Mouse (Mus musculus) C2C12 (cell line): ENCODE data around the gene Eif1ad. TPM values are rescaled to one million over a fixed set of nuclear protein-coding genes. Genes with fewer than 3 reads are reported as not detected.

Experiments
- H3K27me3 ChIP-seq: one replicate; pipeline ENCODE4 v1.6.1; 2011; ENCODE audit not compliant: control insufficient read depth, insufficient read depth, insufficient read length
- H3K36me3 ChIP-seq: one replicate; pipeline ENCODE4 v1.6.1; 2011; ENCODE audit not compliant: control insufficient read depth, insufficient read depth
- H3K4me3 ChIP-seq: one replicate; pipeline ENCODE4 v1.5.1; 2011; ENCODE audit warnings: mild to moderate bottlenecking, control low read depth; ENCODE audit not compliant: poor library complexity, insufficient read depth, severe bottlenecking
- H3K79me2 ChIP-seq: one replicate; pipeline ENCODE4 v1.6.1; 2011; ENCODE audit not compliant: control insufficient read depth, insufficient read depth
- H3K79me3 ChIP-seq: one replicate; pipeline ENCODE4 v1.6.1; 2011; ENCODE audit warnings: low read depth, control low read depth
- H3ac ChIP-seq: one replicate; pipeline ENCODE3; 2011; ENCODE audit warnings: low read depth; ENCODE audit not compliant: control insufficient read depth, insufficient read length
- CEBPB ChIP-seq: IDR thresholded peaks from one replicate; pipeline ENCODE4 v1.6.1; 2011; ENCODE audit warnings: low read depth, mild to moderate bottlenecking, control low read depth, moderate library complexity
- CTCF ChIP-seq: IDR thresholded peaks from one replicate; pipeline ENCODE4 v1.5.1; 2011; ENCODE audit not compliant: control insufficient read depth, insufficient read depth, insufficient read length
- FOSL1 ChIP-seq: IDR thresholded peaks from one replicate; pipeline ENCODE4 v1.8.0; 2011; ENCODE audit warnings: mild to moderate bottlenecking, low read length; ENCODE audit not compliant: poor library complexity, insufficient read depth, severe bottlenecking
- MAX ChIP-seq: IDR thresholded peaks from one replicate; pipeline ENCODE4 v1.6.1; 2011; ENCODE audit warnings: mild to moderate bottlenecking, control low read depth
- MYOD1 ChIP-seq: IDR thresholded peaks from one replicate; pipeline ENCODE4 v1.6.1; 2011; ENCODE audit warnings: low read depth; ENCODE audit not compliant: control insufficient read depth, insufficient read length
- MYOG ChIP-seq: IDR thresholded peaks from one replicate; pipeline ENCODE4 v1.6.1; 2011; ENCODE audit not compliant: control insufficient read depth, insufficient read length; ENCODE audit errors: extremely low read depth
- USF1 ChIP-seq: IDR thresholded peaks from one replicate; pipeline ENCODE4 v1.6.1; 2011; ENCODE audit warnings: low read depth, mild to moderate bottlenecking, control low read depth, moderate library complexity
- polyA plus RNA-seq: library from polyadenylated mRNA; unstranded; fragments of >200 nt; fragmentation: generic; extraction: Trizol; gene quantifications from one replicate; pipeline ENCODE4 v1.2.1, GENCODE M21; 2012; ENCODE audit warnings: missing spikeins

Gene Eif1ad
- polyA plus RNA-seq, 1 experiment, result 48.5 TPM

DNA sequence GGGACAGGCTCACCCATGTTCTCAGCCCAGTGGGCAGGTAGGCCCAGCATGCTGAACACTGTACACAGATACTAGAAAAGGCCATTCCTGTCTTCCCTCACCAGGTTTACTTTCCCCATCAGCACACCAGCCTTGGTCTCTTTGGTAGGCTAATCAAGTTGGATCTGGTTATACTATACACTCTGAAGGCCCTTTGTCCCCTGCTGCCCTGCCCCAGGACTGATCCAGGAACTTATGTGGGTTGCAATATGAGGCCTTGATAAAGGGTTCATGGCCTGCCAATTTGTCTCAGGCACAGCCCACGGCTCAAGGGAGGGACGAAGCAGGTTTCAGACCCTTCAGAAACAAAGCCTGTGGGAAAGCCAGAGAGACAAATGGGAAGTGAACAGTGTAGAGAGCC is 12.9 kb upstream of the Eif1ad start:
- H3ac ChIP-seq, result no peak overlapping the region
- no peaks in the 10 kb centered on the region for H3K79me2 ChIP-seq
- no peaks in the 10 kb centered on the region for H3K27me3 ChIP-seq
- H3K36me3 ChIP-seq, result no peaks in the 10 kb centered on the region
- H3K4me3 ChIP-seq, result no peak overlapping the region
- no peaks in the 10 kb centered on the region for H3K79me3 ChIP-seq
- TF ChIP-seq MYOG, result no peak
- no peak for TF ChIP-seq CEBPB

- no peaks in the 10 kb centered on the region for H3K36me3 ChIP-seq
- H3ac ChIP-seq, result no peak overlapping the region
- no peaks in the 10 kb centered on the region for H3K79me2 ChIP-seq
- H3K79me3 ChIP-seq, result no peaks in the 10 kb centered on the region
- no peaks in the 10 kb centered on the region for H3K27me3 ChIP-seq
- no peak overlapping the region for H3K4me3 ChIP-seq
- no peak for TF ChIP-seq MAX
- no peak for TF ChIP-seq MYOD1
- TF ChIP-seq USF1, result no peak
- TF ChIP-seq CEBPB, result no peak
- no peak for TF ChIP-seq MYOG
- no peak for TF ChIP-seq CTCF
- no peak for TF ChIP-seq FOSL1
These were observed 10.5 kb upstream of the Eif1ad start for GRCm38 (mm10) chr19:5356080-5356479.

GRCm38 (mm10) chr19:5362186-5362585 is 4.4 kb upstream of the Eif1ad start:
- no peak overlapping the region for H3ac ChIP-seq
- peaks cover 18% of the 10 kb centered on the region for H3K79me3 ChIP-seq
- peaks cover 40% of the 10 kb centered on the region for H3K79me2 ChIP-seq
- H3K36me3 ChIP-seq, result peaks cover 22% of the 10 kb centered on the region
- TF ChIP-seq CTCF (no peak), FOSL1 (no peak), CEBPB (no peak), MYOG (no peak), MYOD1 (no peak), MAX (no peak), USF1 (no peak)
- H3K4me3 ChIP-seq, result no peak overlapping the region
- no peaks in the 10 kb centered on the region for H3K27me3 ChIP-seq

- peaks cover 38% of the 10 kb centered on the region for H3K79me3 ChIP-seq
- H3K27me3 ChIP-seq, result no peaks in the 10 kb centered on the region
- peaks cover 59% of the 10 kb centered on the region for H3K79me2 ChIP-seq
- no peak overlapping the region for H3K4me3 ChIP-seq
- H3ac ChIP-seq, result no peak overlapping the region
- H3K36me3 ChIP-seq, result peaks cover 34% of the 10 kb centered on the region
- TF ChIP-seq MYOG, result no peak
- no peak for TF ChIP-seq CEBPB
- no peak for TF ChIP-seq MAX
- TF ChIP-seq FOSL1, result no peak
- TF ChIP-seq USF1, result no peak
- no peak for TF ChIP-seq MYOD1
- TF ChIP-seq CTCF, result no peak
These were observed 2.4 kb upstream of the Eif1ad start for GRCm38 (mm10) chr19:5364124-5364523.

GRCm38 (mm10) chr19:5365751-5366150 is 790 bp upstream of the Eif1ad start:
- peaks cover 76% of the 10 kb centered on the region for H3K79me2 ChIP-seq
- no peaks in the 10 kb centered on the region for H3K27me3 ChIP-seq
- peaks cover 50% of the 10 kb centered on the region for H3K36me3 ChIP-seq
- TF ChIP-seq MYOG (no peak), MYOD1 (no peak), CTCF (no peak), FOSL1 (no peak), MAX (no peak), CEBPB (no peak), USF1 (no peak)
- peak overlapping the region; percentile 100 for H3K4me3 ChIP-seq
- H3K79me3 ChIP-seq, result peaks cover 48% of the 10 kb centered on the region
- peak overlapping the region; percentile 60 for H3ac ChIP-seq

GRCm38 (mm10) chr19:5367053-5367359 is 465 bp downstream of the Eif1ad start, which contains the start of gene Banf1:
TSS of gene Banf1 (minus strand) at chr19:5367168.
- H3K4me3 ChIP-seq, result peak within 1 kb of the TSS; percentile 100
- peaks cover 62% of the 10 kb centered on the region for H3K36me3 ChIP-seq
- H3K79me3 ChIP-seq, result peaks cover 49% of the 10 kb centered on the region
- no peaks in the 10 kb centered on the region for H3K27me3 ChIP-seq
- H3K79me2 ChIP-seq, result peaks cover 79% of the 10 kb centered on the region
- H3ac ChIP-seq, result peak within 1 kb of the TSS; percentile 87
- no peak for TF ChIP-seq CEBPB

GRCm38 (mm10) chr19:5367455-5367854 is 914 bp downstream of the Eif1ad start:
- H3K79me2 ChIP-seq, result peaks cover 79% of the 10 kb centered on the region
- peaks cover 67% of the 10 kb centered on the region for H3K36me3 ChIP-seq
- H3ac ChIP-seq, result peak overlapping the region; percentile 87
- TF ChIP-seq CTCF, result no peak
- no peak for TF ChIP-seq MAX
- TF ChIP-seq FOSL1, result no peak
- TF ChIP-seq USF1, result no peak
- TF ChIP-seq CEBPB, result no peak
- TF ChIP-seq MYOD1, result no peak
- TF ChIP-seq MYOG, result no peak
- H3K79me3 ChIP-seq, result peaks cover 49% of the 10 kb centered on the region
- H3K27me3 ChIP-seq, result no peaks in the 10 kb centered on the region
- peak overlapping the region; percentile 100 for H3K4me3 ChIP-seq
